In genomic region chr17:73942268-73942962, GRCm38 (mm10) we compare ENCODE assay signal across 9 mouse cellular contexts. TPM values are rescaled to one million over a fixed set of nuclear protein-coding genes. Genes with fewer than 3 reads are reported as not detected.
A peak's percentile ranks its signal among the peaks of the same experiment; 100 is the strongest.
DNase-seq lines count a peak whose midpoint lies in the region; ATAC-seq and TF ChIP-seq lines count a peak whose summit lies in the region.
"Had no signal": no experiment of that assay in that cellular context is flagged by ENCODE, and none has a peak within 500 bp of the region (broad histone marks: within the 10 kb centered on the region; RNA-seq: fewer than 3 reads in every experiment).

No protein-coding gene starts in this region.

- peaks cover 74% of the 10 kb centered on the region for H3K79me2 ChIP-seq in macrophage (ENCODE audit: inconsistent target)

- no peaks in the 10 kb centered on the region for H3K9me3 ChIP-seq in heart, embryonic 12.5 days (replicated peaks)

- TF ChIP-seq POLR2A in embryonic fibroblast, embryonic 13.5 days (IDR thresholded peaks at IDR 0.05; ENCODE audit: low read depth, low read length): no peak

- ATAC-seq in heart, embryonic 12.5 days (ENCODE audit: insufficient number of reproducible peaks, low FRiP score): no peak
- peak; percentile 84 for ATAC-seq in CD4-positive, CD25-positive, alpha-beta regulatory T cell, adult 4 months

- no peak for TF ChIP-seq CTCF in embryonic fibroblast, embryonic 13.5 days (IDR thresholded peaks at IDR 0.05; ENCODE audit: borderline replicate concordance, insufficient read depth, low read length)

- no peak overlapping the region for H3K27ac ChIP-seq in heart, embryonic 12.5 days (ENCODE audit: poor library complexity, severe bottlenecking)
- H3K27ac ChIP-seq in embryonic fibroblast, embryonic 13.5 days (ENCODE audit: insufficient read depth, low read length): peak overlapping the region; percentile 90
- H3K27ac ChIP-seq in macrophage: peak overlapping the region; percentile 99

- H3K36me3 ChIP-seq in heart, embryonic 12.5 days: no peaks in the 10 kb centered on the region
- peaks cover 47% of the 10 kb centered on the region for H3K36me3 ChIP-seq in macrophage (ENCODE audit: inconsistent target)

- no peak overlapping the region for H3K9ac ChIP-seq in heart, embryonic 12.5 days

- DNase-seq in heart, adult 8-10 months (ENCODE audit: low spot score): peak; percentile 70
- DNase-seq in left cerebral cortex, adult 8-10 months (ENCODE audit: low spot score in 2 of 2): no peak
- DNase-seq in layer of hippocampus, adult 9-10 months (ENCODE audit: low spot score): no peak
- DNase-seq in retina, embryonic 14.5 days (ENCODE audit: low spot score): no peak
- DNase-seq: cerebellum, adult 18-20 months had no signal

- H3K4me1 ChIP-seq in heart, embryonic 12.5 days (replicated peaks): no peaks in the 10 kb centered on the region
- H3K4me1 ChIP-seq in embryonic fibroblast, embryonic 13.5 days (ENCODE audit: control insufficient read depth, insufficient read depth, low read length): peaks cover 11% of the 10 kb centered on the region

- H3K27me3 ChIP-seq in heart, embryonic 12.5 days (replicated peaks): no peaks in the 10 kb centered on the region

- no peak overlapping the region for H3K4me2 ChIP-seq in heart, embryonic 12.5 days

- no peak overlapping the region for H3K4me3 ChIP-seq in heart, embryonic 12.5 days
- no peak overlapping the region for H3K4me3 ChIP-seq in embryonic fibroblast, embryonic 13.5 days (ENCODE audit: insufficient read depth, low read length)
- H3K4me3 ChIP-seq in macrophage (ENCODE audit: inconsistent target): no peak overlapping the region

- 47% methylated on average over 3 of the region's 3 CpGs for WGBS in heart, embryonic 12.5 days
- WGBS in macrophage (ENCODE audit: missing documents): 14% methylated on average over 3 of the region's 3 CpGs

RNA-seq across cellular contexts. Expression of gene Xdh, which starts 7.6 kb away (rescaled TPM):
- total RNA-seq in heart, adult 8-10 months (2022): 100 to 1,000 TPM; 121 to 178 (median 130) TPM
- polyA plus RNA-seq in heart, embryonic 12.5 days (2016; fragmentation: Nextera tagmentation; extraction: Ambion mirVana): 0.17 and 0.23 TPM in 2 replicates
- polyA plus RNA-seq in CD4-positive, CD25-positive, alpha-beta regulatory T cell, adult 4 months (2017; shearing (Covaris generic)): 10 to 100 TPM; 27.8 to 48.7 TPM
- 4.8 and 8.6 TPM in 2 replicates for polyA plus RNA-seq in embryonic fibroblast, embryonic 13.5 days (2011; ENCODE audit: insufficient read length, low read depth, missing spikeins)
- total RNA-seq in macrophage (2018; cell fraction: chromatin; rRNA removed): 1,000 to 10,000 TPM; 1,375 to 3,744 (median 2,180) TPM
- total RNA-seq in macrophage (2018; cell fraction: cytosol; rRNA removed): 100 to 1,000 TPM; 137 to 252 (median 189) TPM
- 1,000 to 10,000 TPM in 7 of 26 experiments, 100 to 1,000 TPM in 19; 475 to 1,395 (median 872) TPM for total RNA-seq in macrophage (2018; cell fraction: nucleus; rRNA removed)
- polyA plus RNA-seq in macrophage (2018): 183 to 281 TPM (median 265 TPM) in 3 replicates
- total RNA-seq in left cerebral cortex, adult 8-10 months (2022): 10 to 100 TPM; 22.8 to 25.2 (median 24.1) TPM
